Mouse (Mus musculus): ENCODE data around the gene Osbpl8. TPM values are rescaled to one million over a fixed set of nuclear protein-coding genes. Genes with fewer than 3 reads are reported as not detected.

Osbpl8 gene
- polyA plus RNA-seq (2015; fragmentation: Nextera tagmentation; extraction: Ambion mirVana), result 3.0 TPM in 2 replicates

DNA sequence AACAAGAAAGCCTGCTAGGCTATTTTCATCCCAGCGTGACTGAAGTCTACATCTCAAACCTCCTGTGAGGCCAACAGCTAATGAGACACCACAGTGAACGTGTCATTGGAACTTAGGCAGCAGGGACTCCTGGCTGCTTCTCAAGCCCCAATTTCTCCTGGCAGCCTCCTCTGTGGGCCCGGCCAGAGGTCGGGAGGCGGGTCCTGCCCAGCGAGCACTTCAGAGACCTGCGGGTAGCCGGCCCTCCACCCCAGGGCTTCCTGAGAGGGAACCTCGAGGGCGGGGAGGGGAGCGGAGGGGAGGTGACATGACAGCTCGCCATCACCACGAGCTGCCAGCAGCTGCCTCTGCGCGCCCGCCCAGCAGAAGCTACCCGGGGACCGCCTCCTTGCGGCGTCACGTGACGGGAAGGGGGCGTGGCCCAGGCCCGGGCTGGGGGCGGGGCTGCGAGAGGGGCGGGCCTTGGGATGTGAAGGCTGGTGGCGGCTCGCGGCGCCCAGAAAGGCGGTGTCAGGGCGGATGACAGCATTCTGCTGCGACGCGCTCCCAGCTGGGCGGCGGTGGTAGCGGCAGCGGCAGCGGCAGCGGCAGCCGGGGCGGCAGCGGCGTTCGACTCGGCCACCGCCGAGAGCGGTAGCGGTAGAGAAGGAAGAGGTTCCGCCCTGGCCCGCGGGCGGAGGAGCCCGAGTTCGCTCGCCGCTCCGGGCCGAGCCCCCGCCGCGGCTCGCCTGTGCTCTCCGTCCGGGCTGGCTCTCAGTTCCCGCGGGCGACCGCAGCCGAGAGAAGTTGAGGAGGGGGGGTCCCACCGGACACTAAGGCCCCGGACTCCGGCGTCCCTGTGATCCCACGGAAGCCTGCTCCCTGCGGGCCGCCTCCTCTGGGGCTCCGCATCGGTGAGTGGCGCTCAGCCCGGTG is at the start of gene Osbpl8:
Gene Osbpl8, plus strand, starts transcription at position 449 of the 915 bp plus-strand sequence.
- H3K4me3 ChIP-seq (ENCODE audit: low read length), result peak within 1 kb of the TSS; percentile 99
- WGBS, result under 1% methylated on average over 80 of the region's 84 CpGs
- peak within 1 kb of the TSS; percentile 95 for H3K9ac ChIP-seq (ENCODE audit: low read depth, low read length)
- peak within 1 kb of the TSS; percentile 90 for H3K27ac ChIP-seq (ENCODE audit: low read length)
- peak within 1 kb of the TSS; percentile 83 for H3K4me2 ChIP-seq (ENCODE audit: low read depth, low read length)
- H3K36me3 ChIP-seq (ENCODE audit: control insufficient read depth, insufficient read depth, low read length), result no peaks in the 10 kb centered on the region
- H3K4me1 ChIP-seq (ENCODE audit: control insufficient read depth, insufficient read depth, low read length), result 0 out of 2 replicates have a peak, but pooled peaks cover 4% of the 10 kb centered on the region
- no peaks in the 10 kb centered on the region for H3K9me3 ChIP-seq (ENCODE audit: control insufficient read depth, low read length)
- H3K27me3 ChIP-seq (replicated peaks; ENCODE audit: control insufficient read depth, insufficient read depth, low read length), result no peaks in the 10 kb centered on the region
- ATAC-seq, result peak; percentile 94

DNA sequence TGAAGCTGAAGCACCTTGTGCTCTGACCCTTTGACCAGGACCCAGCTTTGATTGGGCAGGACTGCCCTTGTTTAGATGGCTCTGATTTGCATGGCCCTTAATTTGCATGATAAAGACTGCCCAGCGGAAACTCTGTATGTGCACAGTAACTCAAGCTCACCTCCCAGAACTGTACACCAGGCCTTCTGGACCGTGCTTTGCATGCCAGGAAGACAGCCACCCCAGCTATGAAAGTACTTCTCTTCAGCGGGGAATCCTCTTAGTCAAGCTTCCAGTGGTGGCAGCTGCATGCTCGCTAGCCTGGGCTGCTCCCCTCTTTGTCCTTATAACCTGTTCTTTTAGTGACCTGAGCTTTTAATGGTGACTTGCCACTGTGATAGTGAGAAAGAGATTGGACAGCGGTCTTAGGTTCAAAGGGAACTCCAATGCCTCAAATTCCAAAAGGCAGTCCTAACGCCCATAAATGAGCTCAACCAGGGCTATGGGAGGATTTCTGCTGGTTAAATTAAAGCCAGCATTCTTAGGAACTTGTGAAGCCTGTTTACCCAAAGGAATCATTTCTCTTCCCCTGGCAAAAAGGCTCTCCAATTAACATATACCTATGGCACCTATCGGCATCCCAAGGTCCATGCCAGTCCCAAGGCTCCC is 47.2 kb upstream of the Osbpl8 start:
- H3K27me3 ChIP-seq (replicated peaks; ENCODE audit: control insufficient read depth, insufficient read depth, low read length), result no peaks in the 10 kb centered on the region
- H3K27ac ChIP-seq (ENCODE audit: low read length), result no peak overlapping the region
- H3K9me3 ChIP-seq (ENCODE audit: control insufficient read depth, low read length), result no peaks in the 10 kb centered on the region
- no peaks in the 10 kb centered on the region for H3K36me3 ChIP-seq (ENCODE audit: control insufficient read depth, insufficient read depth, low read length)
- H3K4me2 ChIP-seq (ENCODE audit: low read depth, low read length), result no peak overlapping the region
- H3K4me3 ChIP-seq (ENCODE audit: low read length), result no peak overlapping the region
- 56% methylated on average over 7 of the region's 7 CpGs for WGBS
- no peaks in the 10 kb centered on the region for H3K4me1 ChIP-seq (ENCODE audit: control insufficient read depth, insufficient read depth, low read length)
- H3K9ac ChIP-seq (ENCODE audit: low read depth, low read length), result no peak overlapping the region
- no peak for ATAC-seq

DNA sequence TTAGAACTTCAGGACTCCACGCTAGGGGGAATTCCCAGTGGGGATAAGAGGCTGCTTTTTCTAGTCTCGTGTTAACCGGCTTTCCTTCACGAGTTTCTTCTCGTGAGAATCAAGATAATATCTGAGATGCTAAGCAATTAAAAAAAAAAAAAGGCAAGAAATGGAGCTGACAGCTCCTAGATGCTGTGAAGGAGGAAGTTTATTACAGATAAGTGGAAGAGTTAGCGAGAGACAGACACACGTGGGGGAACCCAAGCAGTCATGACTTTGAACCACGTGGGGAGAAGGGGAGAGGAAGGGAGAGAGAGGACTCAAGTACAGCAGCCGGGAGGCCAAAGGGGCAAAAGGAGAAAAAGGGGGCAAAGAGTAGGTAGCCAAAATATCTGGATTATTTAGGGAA is 46.3 kb upstream of the Osbpl8 start:
- ATAC-seq, result no peak
- 79% methylated on average over 9 of the region's 9 CpGs for WGBS

DNA sequence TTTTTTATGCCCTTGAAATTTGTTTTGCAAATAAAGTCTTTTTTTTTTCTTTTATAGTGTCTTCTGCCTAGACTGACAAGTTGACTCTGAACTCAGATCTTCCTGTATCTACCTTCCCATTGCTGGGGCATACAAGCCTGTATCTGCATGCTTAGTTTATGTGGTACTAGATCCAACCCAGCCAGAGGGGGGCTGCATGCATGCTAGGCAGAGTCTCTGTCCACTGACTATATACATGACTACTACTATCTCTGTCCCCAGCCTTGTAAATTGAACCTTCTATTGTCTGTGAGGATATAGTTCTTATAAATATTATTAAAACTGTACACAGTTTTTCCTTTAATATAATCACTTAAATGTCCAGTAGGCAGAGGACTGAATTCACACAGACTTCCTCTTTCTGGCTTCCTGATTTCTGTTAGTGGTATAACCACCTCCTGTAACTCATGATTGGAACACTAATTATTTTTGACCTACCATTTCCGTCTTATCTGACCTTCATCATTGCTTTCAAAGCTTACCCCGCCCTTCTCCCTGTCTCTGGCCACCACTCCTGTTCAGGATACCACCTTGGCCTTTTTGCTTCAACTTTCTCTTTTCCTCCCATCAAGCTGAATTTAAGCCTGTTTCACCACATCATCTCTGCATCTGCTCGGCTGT is 45.4 kb upstream of the Osbpl8 start:
- 58% methylated on average over 3 of the region's 3 CpGs for WGBS

More for the DNA sequence above, 46.3 kb upstream of the Osbpl8 start:
- no peaks in the 10 kb centered on the region for H3K9me3 ChIP-seq (ENCODE audit: control insufficient read depth, low read length)
- H3K4me3 ChIP-seq (ENCODE audit: low read length), result no peak overlapping the region
- H3K27ac ChIP-seq (ENCODE audit: low read length), result no peak overlapping the region
- H3K9ac ChIP-seq (ENCODE audit: low read depth, low read length), result no peak overlapping the region
- H3K36me3 ChIP-seq (ENCODE audit: control insufficient read depth, insufficient read depth, low read length), result no peaks in the 10 kb centered on the region
- no peaks in the 10 kb centered on the region for H3K4me1 ChIP-seq (ENCODE audit: control insufficient read depth, insufficient read depth, low read length)
- H3K27me3 ChIP-seq (replicated peaks; ENCODE audit: control insufficient read depth, insufficient read depth, low read length), result no peaks in the 10 kb centered on the region
- no peak overlapping the region for H3K4me2 ChIP-seq (ENCODE audit: low read depth, low read length)

DNA sequence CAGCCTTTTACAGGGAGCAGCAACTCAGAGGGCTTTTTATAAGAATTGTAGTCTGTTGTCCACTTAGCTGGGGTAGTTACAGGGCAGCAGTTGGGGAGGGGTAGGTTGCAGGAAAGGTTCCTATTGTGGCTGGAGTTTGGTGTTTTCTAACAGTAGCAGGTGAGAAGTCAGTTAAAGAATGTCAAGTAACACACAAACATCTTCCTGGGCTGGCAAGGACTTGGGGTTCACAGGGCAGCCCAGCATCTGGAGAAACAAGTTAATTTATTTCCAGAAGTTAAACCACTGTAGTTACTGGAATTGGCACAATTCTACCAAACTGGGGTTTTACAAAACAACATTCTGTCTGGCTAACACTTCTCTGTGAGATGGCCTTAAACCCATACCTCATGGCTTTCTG is 44.8 kb upstream of the Osbpl8 start:
- no peak overlapping the region for H3K4me3 ChIP-seq (ENCODE audit: low read length)
- no peak overlapping the region for H3K4me2 ChIP-seq (ENCODE audit: low read depth, low read length)
- H3K9me3 ChIP-seq (ENCODE audit: control insufficient read depth, low read length), result no peaks in the 10 kb centered on the region
- no peaks in the 10 kb centered on the region for H3K27me3 ChIP-seq (replicated peaks; ENCODE audit: control insufficient read depth, insufficient read depth, low read length)
- no peak for ATAC-seq
- no peak overlapping the region for H3K9ac ChIP-seq (ENCODE audit: low read depth, low read length)
- H3K27ac ChIP-seq (ENCODE audit: low read length), result no peak overlapping the region
- no peaks in the 10 kb centered on the region for H3K4me1 ChIP-seq (ENCODE audit: control insufficient read depth, insufficient read depth, low read length)
- no peaks in the 10 kb centered on the region for H3K36me3 ChIP-seq (ENCODE audit: control insufficient read depth, insufficient read depth, low read length)

More for the DNA sequence above, 45.4 kb upstream of the Osbpl8 start:
- Histone ChIP-seq H3K4me2 (ENCODE audit: low read depth, low read length) (no peak overlapping the region), H3K27ac (ENCODE audit: low read length) (no peak overlapping the region), H3K36me3 (ENCODE audit: control insufficient read depth, insufficient read depth, low read length) (no peaks in the 10 kb centered on the region), H3K9ac (ENCODE audit: low read depth, low read length) (no peak overlapping the region), H3K4me1 (ENCODE audit: control insufficient read depth, insufficient read depth, low read length) (no peaks in the 10 kb centered on the region), H3K4me3 (ENCODE audit: low read length) (no peak overlapping the region), H3K27me3 (replicated peaks; ENCODE audit: control insufficient read depth, insufficient read depth, low read length) (no peaks in the 10 kb centered on the region), H3K9me3 (ENCODE audit: control insufficient read depth, low read length) (no peaks in the 10 kb centered on the region)
- ATAC-seq, result no peak

DNA sequence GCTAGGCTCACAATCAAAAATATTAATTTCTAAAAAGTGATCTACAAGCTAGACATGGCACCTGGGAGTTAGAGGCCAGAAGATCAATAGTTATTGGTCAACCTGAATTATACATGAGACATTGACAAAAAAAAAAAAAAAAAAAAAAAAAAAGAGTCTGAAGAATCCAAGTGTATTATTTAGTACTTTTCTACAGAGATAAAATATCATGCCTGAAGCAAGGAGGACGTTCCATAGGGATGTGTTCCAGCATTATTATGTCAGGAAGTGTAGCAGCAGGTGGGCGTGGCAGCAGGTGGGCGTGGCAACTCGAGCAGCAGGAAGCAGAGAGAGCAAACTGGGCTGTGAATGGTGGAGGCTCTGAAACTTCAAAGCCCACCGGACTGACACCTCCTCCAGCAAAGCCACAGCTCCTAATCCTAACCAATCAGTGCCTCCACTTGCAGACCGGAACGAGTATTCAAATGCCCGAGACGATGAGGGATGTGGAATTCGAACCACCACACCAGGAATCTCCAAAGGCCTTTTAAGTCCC is 41.6 kb upstream of the Osbpl8 start:
- H3K9ac ChIP-seq (ENCODE audit: low read depth, low read length), result no peak overlapping the region
- no peak for ATAC-seq
- H3K4me3 ChIP-seq (ENCODE audit: low read length), result no peak overlapping the region
- 67% methylated on average over 10 of the region's 10 CpGs for WGBS
- H3K27ac ChIP-seq (ENCODE audit: low read length), result no peak overlapping the region
- H3K27me3 ChIP-seq (replicated peaks; ENCODE audit: control insufficient read depth, insufficient read depth, low read length), result no peaks in the 10 kb centered on the region
- no peak overlapping the region for H3K4me2 ChIP-seq (ENCODE audit: low read depth, low read length)
- H3K36me3 ChIP-seq (ENCODE audit: control insufficient read depth, insufficient read depth, low read length), result no peaks in the 10 kb centered on the region
- no peaks in the 10 kb centered on the region for H3K9me3 ChIP-seq (ENCODE audit: control insufficient read depth, low read length)
- H3K4me1 ChIP-seq (ENCODE audit: control insufficient read depth, insufficient read depth, low read length), result no peaks in the 10 kb centered on the region

DNA sequence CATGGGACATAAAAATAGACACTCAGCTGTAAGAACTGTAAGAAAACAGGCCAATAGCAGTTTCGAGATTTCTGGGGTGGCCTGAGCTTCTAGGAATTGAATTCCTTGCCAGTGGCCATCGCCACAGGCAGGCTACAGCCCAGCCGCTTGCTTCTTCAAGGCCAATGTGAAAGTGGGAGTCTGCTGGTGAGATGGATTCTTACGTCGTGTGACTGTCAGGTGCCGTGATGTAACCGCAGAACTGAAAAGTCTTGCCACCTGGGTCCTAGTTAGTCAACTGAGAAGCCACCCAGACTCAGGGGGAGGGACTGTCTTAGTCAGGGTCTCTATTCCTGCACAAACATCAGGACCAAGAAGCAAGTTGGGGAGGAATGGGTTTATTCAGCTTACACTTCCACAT is 40.4 kb upstream of the Osbpl8 start:
- Histone ChIP-seq H3K4me3 (ENCODE audit: low read length) (no peak overlapping the region), H3K27ac (ENCODE audit: low read length) (no peak overlapping the region), H3K9ac (ENCODE audit: low read depth, low read length) (no peak overlapping the region), H3K9me3 (ENCODE audit: control insufficient read depth, low read length) (no peaks in the 10 kb centered on the region), H3K36me3 (ENCODE audit: control insufficient read depth, insufficient read depth, low read length) (no peaks in the 10 kb centered on the region), H3K27me3 (replicated peaks; ENCODE audit: control insufficient read depth, insufficient read depth, low read length) (no peaks in the 10 kb centered on the region), H3K4me2 (ENCODE audit: low read depth, low read length) (no peak overlapping the region), H3K4me1 (ENCODE audit: control insufficient read depth, insufficient read depth, low read length) (no peaks in the 10 kb centered on the region)
- WGBS, result 90% methylated on average over 7 of the region's 7 CpGs
- ATAC-seq, result no peak

DNA sequence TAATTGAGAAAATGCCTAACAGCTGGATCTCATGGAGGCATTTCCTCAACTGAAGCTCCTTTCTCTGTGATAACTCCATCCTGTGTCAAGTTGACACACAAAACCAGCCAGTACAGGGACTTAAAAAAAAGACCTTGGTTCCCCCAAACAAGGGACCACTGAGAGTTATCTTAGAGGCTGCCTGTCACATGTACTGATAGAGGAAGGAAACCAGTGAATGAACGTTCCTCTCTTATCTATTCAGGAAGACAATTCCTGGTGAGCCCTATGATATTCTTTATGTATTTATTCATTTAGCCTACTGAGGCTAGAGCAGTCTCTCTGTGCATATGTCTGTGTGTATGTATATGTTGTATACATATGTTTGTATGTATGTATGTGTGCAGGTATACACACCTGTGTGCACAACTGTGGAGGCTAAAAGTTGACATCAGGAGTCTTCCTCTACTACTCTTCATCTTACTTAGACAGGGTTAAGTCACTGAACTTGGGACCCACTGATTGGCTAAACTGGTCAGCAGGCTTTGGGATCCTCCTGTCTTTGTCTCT is 39.7 kb upstream of the Osbpl8 start:
- Histone ChIP-seq H3K9me3 (ENCODE audit: control insufficient read depth, low read length) (no peaks in the 10 kb centered on the region), H3K4me3 (ENCODE audit: low read length) (no peak overlapping the region), H3K9ac (ENCODE audit: low read depth, low read length) (no peak overlapping the region), H3K4me2 (ENCODE audit: low read depth, low read length) (no peak overlapping the region), H3K27ac (ENCODE audit: low read length) (no peak overlapping the region), H3K36me3 (ENCODE audit: control insufficient read depth, insufficient read depth, low read length) (no peaks in the 10 kb centered on the region), H3K4me1 (ENCODE audit: control insufficient read depth, insufficient read depth, low read length) (no peaks in the 10 kb centered on the region), H3K27me3 (replicated peaks; ENCODE audit: control insufficient read depth, insufficient read depth, low read length) (no peaks in the 10 kb centered on the region)
- ATAC-seq, result no peak
- 63% methylated on average over 1 of the region's 1 CpGs for WGBS

DNA sequence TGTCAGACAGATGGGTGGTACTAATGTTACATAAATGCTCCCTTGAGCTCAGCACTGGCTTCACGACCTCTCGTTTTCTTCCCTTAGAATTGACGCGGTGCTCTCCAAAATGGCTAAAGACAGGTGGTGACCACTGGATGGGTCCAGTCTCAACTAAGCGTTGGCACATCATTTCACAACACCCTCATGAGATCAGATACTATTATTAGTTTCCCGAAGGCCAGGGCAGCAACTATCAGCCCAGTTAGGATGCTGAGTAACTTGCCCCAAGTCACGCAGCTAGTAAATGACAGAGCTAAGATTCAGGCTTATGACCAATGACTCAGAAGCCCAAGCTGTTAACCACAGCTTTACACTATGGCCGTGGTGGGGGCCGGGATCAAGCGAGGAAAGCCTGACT is 37.2 kb upstream of the Osbpl8 start:
- Histone ChIP-seq H3K36me3 (ENCODE audit: control insufficient read depth, insufficient read depth, low read length) (no peaks in the 10 kb centered on the region), H3K4me3 (ENCODE audit: low read length) (no peak overlapping the region), H3K9ac (ENCODE audit: low read depth, low read length) (no peak overlapping the region), H3K27ac (ENCODE audit: low read length) (no peak overlapping the region), H3K27me3 (replicated peaks; ENCODE audit: control insufficient read depth, insufficient read depth, low read length) (no peaks in the 10 kb centered on the region), H3K4me1 (ENCODE audit: control insufficient read depth, insufficient read depth, low read length) (no peaks in the 10 kb centered on the region), H3K4me2 (ENCODE audit: low read depth, low read length) (no peak overlapping the region), H3K9me3 (ENCODE audit: control insufficient read depth, low read length) (no peaks in the 10 kb centered on the region)
- ATAC-seq, result no peak
- 91% methylated on average over 10 of the region's 10 CpGs for WGBS
